Mouse (Mus musculus) ES-Bruce4 (cell line): ENCODE results near the gene Zfp663.

Experiments used
- CTCF ChIP-seq: IDR thresholded peaks from one replicate; pipeline ENCODE4 v1.8.1; 2011; ENCODE audit warnings: low read depth, low read length
- EP300 ChIP-seq: IDR thresholded peaks from 2 replicates; pipeline ENCODE4 v1.6.1; 2011; ENCODE audit warnings: low read depth, low read length; ENCODE audit not compliant: insufficient read depth
- POLR2A ChIP-seq: IDR thresholded peaks from one replicate; pipeline ENCODE4 v1.8.1; 2011; ENCODE audit warnings: low read length; ENCODE audit not compliant: insufficient read depth

DNA sequence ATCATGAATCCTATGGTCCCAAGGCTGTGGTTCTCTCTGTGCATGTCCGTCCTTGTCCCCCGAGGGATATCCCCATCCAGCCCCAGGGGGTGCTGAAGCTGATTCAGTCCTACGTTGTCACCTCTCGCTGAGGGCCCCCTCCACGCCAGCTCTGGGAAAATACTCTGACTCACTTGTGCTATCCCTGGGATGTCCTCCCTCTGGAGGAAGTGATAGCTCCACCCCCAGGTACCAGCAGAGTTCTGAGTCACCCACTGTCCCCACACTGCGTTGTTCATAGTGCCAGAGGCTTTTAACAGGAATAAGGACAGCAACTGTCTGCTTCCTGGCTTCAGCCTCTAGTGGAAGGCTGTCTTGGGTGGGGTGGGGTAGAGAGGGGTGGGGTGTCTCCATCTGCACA is 36.8 kb upstream of the Zfp663 start:
- no peak for TF ChIP-seq CTCF
- TF ChIP-seq POLR2A, result no peak
- TF ChIP-seq EP300, result no peak
